Mouse (Mus musculus): Measurements from ENCODE around the gene Gm26938. TPM values are rescaled to one million over a fixed set of nuclear protein-coding genes. Genes with fewer than 3 reads are reported as not detected.

The Gm26938 gene
- polyA plus RNA-seq, 1 experiment: not detected

DNA sequence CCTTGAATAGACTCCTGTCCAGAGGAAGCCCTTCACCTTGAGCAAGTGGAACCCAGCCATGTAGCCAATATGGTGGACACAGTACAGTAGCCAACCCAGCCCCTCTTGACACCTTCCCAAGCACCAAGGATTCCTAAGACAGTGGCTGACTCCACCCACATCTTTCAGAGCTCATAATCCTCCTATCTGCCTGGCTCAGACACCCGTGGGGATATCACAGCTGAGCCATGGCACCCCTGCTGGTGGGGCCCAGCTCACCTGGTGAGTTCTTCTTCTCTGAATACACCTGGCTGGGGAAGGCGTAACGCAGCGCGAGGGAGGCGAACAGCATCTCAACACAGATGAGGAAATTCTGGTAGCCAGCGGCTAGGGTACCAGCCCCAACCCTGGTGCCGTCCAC lies 20.3 kb downstream of the Gm26938 start:
- H3K4me3 ChIP-seq (replicated peaks; ENCODE audit: extremely low read depth, low read depth, low read length): no peak overlapping the region
- no peak for DNase-seq
- 94% methylated on average over 8 of the region's 8 CpGs for WGBS
- no peak for TF ChIP-seq POLR2A (IDR thresholded peaks at IDR 0.05; ENCODE audit: borderline replicate concordance, extremely low read depth, low read depth, low read length)
- TF ChIP-seq CTCF (IDR thresholded peaks at IDR 0.05; ENCODE audit: insufficient read depth, low read length): no peak
- peaks cover 5% of the 10 kb centered on the region; the same call in 1 of the 2 replicates for H3K4me1 ChIP-seq (ENCODE audit: control insufficient read depth, insufficient read depth, low read length)

DNA sequence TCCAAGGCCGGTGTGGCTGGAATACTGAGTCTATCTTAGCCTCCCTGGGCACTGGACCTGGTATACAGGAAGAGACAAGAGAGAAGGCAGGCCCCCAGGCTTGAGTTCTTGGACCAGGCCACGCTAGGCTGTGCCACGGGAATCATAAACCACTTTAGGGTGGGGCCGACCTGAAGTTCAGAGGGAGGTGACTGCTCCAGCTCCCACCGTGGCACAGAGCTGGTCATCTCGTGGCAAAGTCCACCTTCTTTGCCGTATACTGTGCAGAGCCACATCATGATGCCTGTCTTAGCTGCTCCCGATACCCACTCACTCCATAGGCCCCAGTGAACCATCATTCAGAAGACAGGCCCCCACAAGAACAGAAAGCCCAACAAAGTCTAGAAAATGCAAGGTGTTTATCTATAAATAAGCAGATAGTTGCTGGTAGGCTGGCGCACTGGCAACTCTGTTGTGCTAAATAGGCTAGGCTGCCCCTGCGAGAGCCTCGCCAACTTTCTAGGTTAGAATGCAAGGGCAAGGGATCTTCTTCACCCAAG lies 21.6 kb downstream of the Gm26938 start:
- TF ChIP-seq CTCF (IDR thresholded peaks at IDR 0.05; ENCODE audit: insufficient read depth, low read length) (no peak), POLR2A (IDR thresholded peaks at IDR 0.05; ENCODE audit: borderline replicate concordance, extremely low read depth, low read depth, low read length) (no peak)
- Histone ChIP-seq H3K4me3 (replicated peaks; ENCODE audit: extremely low read depth, low read depth, low read length) (no peak overlapping the region), H3K4me1 (ENCODE audit: control insufficient read depth, insufficient read depth, low read length) (peaks cover 5% of the 10 kb centered on the region; the same call in 1 of the 2 replicates)
- no peak for DNase-seq
- 81% methylated on average over 11 of the region's 11 CpGs for WGBS

DNA sequence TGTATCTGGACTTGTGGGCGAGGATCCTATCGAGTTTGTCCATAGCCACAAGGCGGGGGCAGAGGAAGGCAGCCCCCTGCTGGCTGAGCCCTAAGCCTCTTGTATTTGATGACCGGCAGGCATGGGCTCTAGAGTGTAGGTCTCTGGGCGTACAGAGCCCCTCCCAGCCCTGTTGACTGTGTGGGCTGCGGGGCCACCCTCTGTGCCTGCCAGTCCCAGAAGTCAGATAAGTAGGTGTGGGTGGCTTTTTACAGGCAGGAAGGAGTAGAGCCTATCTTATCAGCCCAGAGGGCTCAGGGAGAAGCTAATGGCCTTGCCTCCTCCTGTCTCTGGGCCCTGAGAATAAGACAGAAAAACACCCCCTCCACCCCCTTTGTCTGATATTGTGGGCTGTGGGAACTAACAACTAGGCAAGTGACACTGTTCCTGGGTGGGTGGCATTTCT lies 22.1 kb downstream of the Gm26938 start:
- 12% methylated on average over 6 of the region's 6 CpGs for WGBS
- DNase-seq: no peak

DNA sequence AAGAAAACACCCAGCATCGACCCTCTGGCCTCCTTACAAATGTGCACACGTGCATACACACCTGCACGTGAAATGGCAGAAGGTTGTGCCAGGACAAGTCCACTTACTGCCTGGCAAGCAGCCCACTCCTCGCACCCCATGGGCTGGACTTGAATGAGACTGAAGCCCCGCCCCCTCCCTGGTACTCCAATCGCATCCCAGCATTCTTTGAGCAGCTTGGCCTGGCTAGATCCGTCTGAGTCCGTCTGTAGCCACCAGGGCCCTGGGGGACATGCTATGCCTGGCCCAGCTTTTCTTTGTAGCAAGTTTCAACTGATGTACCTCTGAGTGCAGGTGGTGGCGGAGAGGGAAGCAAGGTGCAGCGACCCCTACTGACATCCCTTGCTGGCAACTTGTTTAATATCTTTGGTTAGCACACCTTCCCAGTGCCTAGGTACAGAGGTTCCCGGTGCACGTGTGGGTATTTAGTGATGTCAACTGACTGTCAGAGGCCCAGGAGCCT lies 22.6 kb downstream of the Gm26938 start:
- DNase-seq: peak; percentile 81
- H3K4me3 ChIP-seq (replicated peaks; ENCODE audit: extremely low read depth, low read depth, low read length): no peak overlapping the region
- H3K4me1 ChIP-seq (ENCODE audit: control insufficient read depth, insufficient read depth, low read length): peaks cover 5% of the 10 kb centered on the region
- TF ChIP-seq CTCF (IDR thresholded peaks at IDR 0.05; ENCODE audit: insufficient read depth, low read length) (peak; percentile 47), POLR2A (IDR thresholded peaks at IDR 0.05; ENCODE audit: borderline replicate concordance, extremely low read depth, low read depth, low read length) (no peak)
- 16% methylated on average over 12 of the region's 12 CpGs for WGBS

More for the DNA sequence above, 22.1 kb downstream of the Gm26938 start:
- Histone ChIP-seq H3K4me1 (ENCODE audit: control insufficient read depth, insufficient read depth, low read length) (peaks cover 5% of the 10 kb centered on the region; the same call in 1 of the 2 replicates), H3K4me3 (replicated peaks; ENCODE audit: extremely low read depth, low read depth, low read length) (no peak overlapping the region)
- no peak for TF ChIP-seq CTCF (IDR thresholded peaks at IDR 0.05; ENCODE audit: insufficient read depth, low read length)
- no peak for TF ChIP-seq POLR2A (IDR thresholded peaks at IDR 0.05; ENCODE audit: borderline replicate concordance, extremely low read depth, low read depth, low read length)

DNA sequence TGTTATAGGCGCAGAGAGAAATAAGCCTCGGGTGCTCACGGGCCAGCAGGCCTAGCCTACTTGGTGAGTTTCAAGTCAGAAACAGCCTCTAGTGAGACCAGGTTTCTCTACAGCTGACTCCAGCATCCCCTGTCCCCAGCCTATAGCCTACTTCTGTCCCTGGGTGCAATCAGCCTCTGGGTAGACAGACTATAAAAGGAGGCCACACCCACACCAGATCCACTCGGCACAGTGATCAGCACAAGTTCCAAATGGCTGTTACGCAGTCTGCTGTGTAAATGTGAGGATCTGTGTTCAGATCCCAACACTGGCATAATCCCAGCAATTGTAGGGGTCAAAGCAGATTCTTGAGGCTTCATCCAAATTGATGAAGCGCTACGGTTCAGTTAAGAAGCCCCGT lies 23.0 kb downstream of the Gm26938 start:
- Histone ChIP-seq H3K4me3 (replicated peaks; ENCODE audit: extremely low read depth, low read depth, low read length) (no peak overlapping the region), H3K4me1 (ENCODE audit: control insufficient read depth, insufficient read depth, low read length) (peaks cover 9% of the 10 kb centered on the region)
- WGBS: 71% methylated on average over 8 of the region's 8 CpGs
- no peak for TF ChIP-seq CTCF (IDR thresholded peaks at IDR 0.05; ENCODE audit: insufficient read depth, low read length)
- TF ChIP-seq POLR2A (IDR thresholded peaks at IDR 0.05; ENCODE audit: borderline replicate concordance, extremely low read depth, low read depth, low read length): no peak
- no peak for DNase-seq

DNA sequence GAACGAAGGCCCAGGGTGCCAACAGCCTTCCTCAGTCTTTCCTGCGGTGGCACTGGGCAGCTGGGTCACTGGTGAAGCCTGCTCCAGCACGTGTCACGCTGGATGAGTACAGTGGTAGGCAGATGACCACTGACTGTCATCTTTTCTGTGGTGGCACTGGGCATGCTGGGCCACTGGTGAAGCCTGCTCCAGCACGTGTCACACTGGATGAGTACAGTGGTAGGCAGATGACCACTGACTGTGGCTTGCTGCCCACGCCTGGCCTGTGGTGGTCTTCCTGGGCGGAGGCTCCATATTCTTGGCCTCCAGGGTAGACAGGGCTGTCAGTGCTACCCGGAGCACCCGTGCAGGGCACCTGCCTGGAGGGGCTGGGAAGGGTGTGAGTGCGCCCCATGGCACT lies 24.3 kb downstream of the Gm26938 start:
- 87% methylated on average over 10 of the region's 10 CpGs for WGBS

DNA sequence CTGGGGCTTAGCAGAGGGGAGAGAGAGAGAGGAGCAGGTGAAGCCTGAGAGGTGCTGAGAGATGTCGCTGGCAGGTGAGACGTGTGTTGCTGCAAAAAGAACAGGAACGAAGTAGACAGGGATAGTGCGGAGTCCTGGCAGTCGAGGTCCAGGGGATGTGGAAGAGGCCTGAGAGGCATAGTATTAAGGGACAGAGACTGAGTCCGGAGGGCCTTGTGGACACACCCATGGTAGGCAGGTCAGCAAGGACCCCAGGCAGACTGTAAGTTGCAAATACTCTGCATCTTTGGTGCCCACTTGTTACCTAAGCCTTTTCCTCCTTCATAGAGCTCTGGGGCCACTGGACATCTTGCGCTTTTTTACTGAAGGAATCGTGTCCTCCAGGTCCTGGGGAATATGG lies 25.0 kb downstream of the Gm26938 start:
- WGBS: 95% methylated on average over 8 of the region's 8 CpGs

More for the DNA sequence above, 24.3 kb downstream of the Gm26938 start:
- H3K4me1 ChIP-seq (ENCODE audit: control insufficient read depth, insufficient read depth, low read length): peaks cover 20% of the 10 kb centered on the region
- no peak for DNase-seq
- no peak overlapping the region for H3K4me3 ChIP-seq (replicated peaks; ENCODE audit: extremely low read depth, low read depth, low read length)
- no peak for TF ChIP-seq POLR2A (IDR thresholded peaks at IDR 0.05; ENCODE audit: borderline replicate concordance, extremely low read depth, low read depth, low read length)
- TF ChIP-seq CTCF (IDR thresholded peaks at IDR 0.05; ENCODE audit: insufficient read depth, low read length): no peak

DNA sequence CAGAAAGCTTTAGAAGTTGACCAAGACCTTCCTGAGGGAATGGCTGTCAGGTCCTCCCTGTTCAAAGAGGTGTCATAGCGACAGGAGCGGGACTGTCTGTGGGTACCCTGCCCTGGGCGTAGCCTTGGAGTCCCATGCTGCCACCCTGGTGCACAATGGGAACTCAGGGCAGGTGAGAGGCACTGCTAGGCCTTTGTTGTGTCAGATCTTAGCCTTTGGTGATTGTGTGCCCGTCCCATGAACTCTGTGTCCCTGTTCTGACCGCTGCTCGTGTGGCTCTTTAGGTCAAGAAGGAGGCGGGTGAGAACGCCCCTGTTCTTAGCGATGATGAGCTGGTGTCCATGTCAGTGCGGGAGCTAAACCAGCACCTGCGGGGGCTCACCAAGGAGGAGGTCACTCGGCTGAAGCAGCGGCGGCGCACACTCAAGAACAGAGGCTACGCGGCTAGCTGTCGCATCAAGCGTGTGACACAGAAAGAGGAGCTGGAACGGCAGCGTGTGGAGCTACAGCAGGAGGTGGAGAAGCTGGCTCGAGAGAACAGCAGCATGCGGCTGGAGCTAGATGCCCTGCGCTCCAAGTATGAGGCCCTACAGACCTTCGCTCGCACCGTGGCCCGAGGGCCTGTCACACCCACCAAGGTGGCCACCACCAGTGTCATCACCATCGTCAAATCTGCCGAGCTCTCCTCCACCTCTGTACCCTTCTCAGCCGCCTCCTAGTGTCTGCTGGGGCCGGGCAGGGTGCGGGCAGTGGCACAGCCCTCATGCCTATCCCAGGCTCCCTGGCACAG lies 26.2 kb downstream of the Gm26938 start:
- WGBS: 91% methylated on average over 33 of the region's 33 CpGs
- DNase-seq: no peak
- TF ChIP-seq CTCF (IDR thresholded peaks at IDR 0.05; ENCODE audit: insufficient read depth, low read length) (no peak), POLR2A (IDR thresholded peaks at IDR 0.05; ENCODE audit: borderline replicate concordance, extremely low read depth, low read depth, low read length) (no peak)
- peaks cover 37% of the 10 kb centered on the region for H3K4me1 ChIP-seq (ENCODE audit: control insufficient read depth, insufficient read depth, low read length)
- H3K4me3 ChIP-seq (replicated peaks; ENCODE audit: extremely low read depth, low read depth, low read length): no peak overlapping the region

More for the DNA sequence above, 25.0 kb downstream of the Gm26938 start:
- H3K4me1 ChIP-seq (ENCODE audit: control insufficient read depth, insufficient read depth, low read length): peaks cover 25% of the 10 kb centered on the region
- no peak for DNase-seq
- no peak overlapping the region for H3K4me3 ChIP-seq (replicated peaks; ENCODE audit: extremely low read depth, low read depth, low read length)
- TF ChIP-seq CTCF (IDR thresholded peaks at IDR 0.05; ENCODE audit: insufficient read depth, low read length) (no peak), POLR2A (IDR thresholded peaks at IDR 0.05; ENCODE audit: borderline replicate concordance, extremely low read depth, low read depth, low read length) (no peak)

DNA sequence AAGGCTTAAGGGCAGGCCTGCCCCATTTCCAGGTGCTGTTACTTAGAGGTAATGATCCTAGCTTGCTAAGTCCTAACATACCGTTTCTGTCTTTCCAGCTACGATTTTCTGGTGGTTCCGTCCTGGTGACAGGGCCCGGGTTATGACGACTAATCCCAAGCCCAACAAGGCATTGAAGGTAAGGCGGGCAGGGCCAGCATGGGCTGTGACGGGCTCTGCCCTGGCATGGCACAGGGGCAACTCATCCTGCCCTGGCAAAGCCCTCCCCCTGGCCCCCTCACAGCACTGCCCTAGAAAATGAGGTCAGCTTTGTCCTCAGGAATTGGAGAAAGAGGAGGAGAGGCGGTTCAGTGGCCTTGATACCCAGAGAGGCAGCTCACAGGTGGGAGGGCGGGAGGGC lies 27.2 kb downstream of the Gm26938 start:
- WGBS: 84% methylated on average over 9 of the region's 9 CpGs
- no peak for TF ChIP-seq CTCF (IDR thresholded peaks at IDR 0.05; ENCODE audit: insufficient read depth, low read length)
- no peak for TF ChIP-seq POLR2A (IDR thresholded peaks at IDR 0.05; ENCODE audit: borderline replicate concordance, extremely low read depth, low read depth, low read length)
- Histone ChIP-seq H3K4me1 (ENCODE audit: control insufficient read depth, insufficient read depth, low read length) (peaks cover 46% of the 10 kb centered on the region), H3K4me3 (replicated peaks; ENCODE audit: extremely low read depth, low read depth, low read length) (no peak overlapping the region)
- no peak for DNase-seq

Data from lung, adult 2 months (tissue).